Mouse (Mus musculus): ENCODE results near the gene Arl6ip6. TPM values are rescaled to one million over a fixed set of nuclear protein-coding genes. Genes with fewer than 3 reads are reported as not detected.

The Arl6ip6 gene
- polyA plus RNA-seq, 1 experiment = 13.7 TPM

DNA sequence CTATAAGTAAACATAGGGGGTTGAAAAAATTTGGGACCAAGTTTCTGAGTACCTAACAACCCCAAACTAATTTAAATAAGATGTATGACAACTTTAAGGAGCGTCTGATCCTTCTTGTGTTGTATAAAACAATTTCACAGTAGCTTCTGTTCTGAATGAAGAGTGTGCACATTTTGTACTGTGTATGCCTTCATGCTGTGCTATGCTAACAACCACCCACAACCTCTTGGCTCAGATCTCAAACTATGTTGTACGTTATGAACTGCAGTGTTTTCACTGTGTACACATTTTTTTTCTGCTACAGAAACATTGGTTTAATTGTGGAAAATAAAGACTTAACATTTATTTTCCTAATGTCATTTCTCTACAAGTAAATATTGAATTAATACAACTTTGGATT is 65.5 kb downstream of the Arl6ip6 start:
- H3K79me3 ChIP-seq (ENCODE audit: low read depth) = no peaks in the 10 kb centered on the region
- TF ChIP-seq USF1 (IDR thresholded peaks at IDR 0.05; ENCODE audit: low read depth) (no peak), MAX (IDR thresholded peaks at IDR 0.05) (no peak), CTCF (IDR thresholded peaks at IDR 0.05; ENCODE audit: control insufficient read depth, insufficient read depth, insufficient read length) (no peak), CEBPB (IDR thresholded peaks at IDR 0.05; ENCODE audit: low read depth) (no peak), MYOG (IDR thresholded peaks at IDR 0.05; ENCODE audit: control insufficient read depth, extremely low read depth, insufficient read length) (no peak), FOSL1 (IDR thresholded peaks at IDR 0.05; ENCODE audit: insufficient read depth, low read length, poor library complexity, severe bottlenecking) (no peak), MYOD1 (IDR thresholded peaks at IDR 0.05; ENCODE audit: control insufficient read depth, insufficient read length, low read depth) (no peak)
- H3K36me3 ChIP-seq (ENCODE audit: control insufficient read depth, insufficient read depth) = no peaks in the 10 kb centered on the region
- H3K79me2 ChIP-seq (ENCODE audit: control insufficient read depth, insufficient read depth) = no peaks in the 10 kb centered on the region
- H3ac ChIP-seq (ENCODE audit: control insufficient read depth, insufficient read length, low read depth) = no peak overlapping the region
- no peaks in the 10 kb centered on the region for H3K27me3 ChIP-seq (ENCODE audit: control insufficient read depth, insufficient read depth, insufficient read length)
- no peak overlapping the region for H3K4me3 ChIP-seq (ENCODE audit: insufficient read depth, poor library complexity, severe bottlenecking)

Other genes with a start within 250 kb of the Arl6ip6 start
- gene Prpf40a, start 442 bp upstream of the Arl6ip6 start, polyA plus RNA-seq (2012; fragmentation: generic; extraction: Trizol) = 21.3 TPM